Mouse (Mus musculus) intestine, postnatal 0 days (tissue): ENCODE measurements around the gene Gatc. TPM values are rescaled to one million over a fixed set of nuclear protein-coding genes. Genes with fewer than 3 reads are reported as not detected.

Experiments
- ATAC-seq: fragments of 200-750 bp; cut with Nextera tagmentation; 2 replicates; pipeline ENCODE4 v1.8.0; 2017; ENCODE audit warnings: mild to moderate bottlenecking, moderate TSS enrichment, moderate library complexity
- H3K27ac ChIP-seq: fragments of 300-500 bp; sonication (generic); 2 replicates; pipeline ENCODE4 v1.5.1; 2014; ENCODE audit warnings: mild to moderate bottlenecking, low read depth, low read length, moderate library complexity
- H3K27me3 ChIP-seq: fragments of 300-500 bp; sonication (generic); replicated peaks from 2 replicates; pipeline ENCODE4 v1.6.1; 2014; ENCODE audit warnings: low read length, mixed read lengths; ENCODE audit not compliant: control insufficient read depth, insufficient read depth
- H3K36me3 ChIP-seq: fragments of 300-500 bp; sonication (generic); 2 replicates; pipeline ENCODE4 v1.6.1; 2014; ENCODE audit warnings: mild to moderate bottlenecking, moderate library complexity; ENCODE audit not compliant: control insufficient read depth, insufficient read depth
- H3K4me1 ChIP-seq: fragments of 300-500 bp; sonication (generic); replicated peaks from 2 replicates; pipeline ENCODE4 v1.6.1; 2014; ENCODE audit warnings: antibody characterized with exemption, low read length, mixed read lengths; ENCODE audit not compliant: control insufficient read depth, insufficient read depth
- H3K4me2 ChIP-seq: fragments of 300-500 bp; sonication (generic); replicated peaks from 2 replicates; pipeline ENCODE4 v1.6.1; 2014; ENCODE audit warnings: low read depth, mild to moderate bottlenecking, moderate library complexity
- H3K4me3 ChIP-seq: fragments of 300-500 bp; sonication (generic); 2 replicates; pipeline ENCODE4 v1.5.1; 2014; ENCODE audit warnings: low read depth, low read length
- H3K9ac ChIP-seq: fragments of 300-500 bp; sonication (generic); 2 replicates; pipeline ENCODE4 v1.6.1; 2014; ENCODE audit warnings: mild to moderate bottlenecking, low read depth, low read length
- H3K9me3 ChIP-seq: fragments of 300-500 bp; sonication (generic); 2 replicates; pipeline ENCODE4 v1.6.1; 2016; ENCODE audit warnings: mixed run types; ENCODE audit not compliant: control insufficient read depth
- CTCF ChIP-seq: sonication (generic); IDR thresholded peaks from 2 replicates; pipeline ENCODE4 v1.5.1; 2016; ENCODE audit warnings: low read depth, mild to moderate bottlenecking, control low read depth, antibody characterized with exemption, moderate library complexity
- WGBS: fragments of 180-500 bp; shearing (Covaris S2); extraction: QIAGEN DNeasy Blood & Tissue Kit; methylation state at CpG from one replicate; pipeline ENCODE4 v1.1.7; 2014; 5-methylcytosine and 5-hydroxymethylcytosine counted together
- polyA plus RNA-seq: library from polyadenylated mRNA; unstranded; fragments of >200 nt; fragmentation: Nextera tagmentation; extraction: Ambion mirVana; gene quantifications from 2 replicates; pipeline ENCODE4 v1.2.1, GENCODE M21; 2015

Gatc gene
- polyA plus RNA-seq, 1 experiment from 2014 or later: 15.2 TPM

DNA sequence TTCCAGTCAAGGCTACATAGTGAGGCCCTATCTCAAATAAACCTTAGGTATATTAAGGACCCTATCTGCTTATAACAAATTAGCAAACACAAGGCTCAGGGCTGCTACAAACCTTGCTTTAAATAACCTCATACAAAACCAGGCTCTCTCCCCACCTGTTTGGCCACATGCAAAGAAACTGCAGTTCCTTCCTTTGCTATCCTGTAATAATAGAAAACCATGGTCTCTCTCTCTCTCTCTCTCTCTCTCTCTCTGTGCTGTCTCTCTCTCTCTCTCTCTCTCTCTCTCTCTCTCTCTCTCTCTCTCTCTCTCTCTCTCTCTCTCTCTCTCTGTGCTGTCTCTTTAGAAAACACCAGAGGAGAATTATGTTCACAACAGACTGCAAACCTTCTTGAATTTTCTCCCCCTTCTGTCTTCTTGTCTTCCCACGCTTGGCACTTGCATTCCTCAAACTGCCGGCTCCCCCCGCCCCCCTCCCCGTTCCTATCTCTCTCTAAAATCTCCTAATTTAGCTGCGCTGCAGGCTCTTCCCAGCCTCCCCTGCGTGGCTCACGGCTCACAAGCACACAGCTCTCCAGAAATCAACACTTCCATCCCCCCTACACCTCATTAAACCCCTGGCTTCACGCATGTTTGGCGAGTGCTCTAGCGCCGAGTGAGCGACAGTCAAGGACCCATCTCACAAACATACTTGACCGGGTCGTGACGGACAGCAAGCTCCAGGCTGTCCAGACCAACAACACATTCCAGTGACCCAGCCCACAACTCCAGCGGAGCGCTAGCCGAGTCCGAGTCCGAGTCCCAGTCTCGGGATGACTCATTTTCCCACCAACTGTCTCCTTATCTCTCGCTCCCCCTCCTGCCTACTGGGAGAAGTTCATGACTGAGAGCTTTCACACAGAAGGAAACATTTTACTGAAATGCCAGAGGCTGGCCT is 21.7 kb downstream of the Gatc start:
- ATAC-seq: peak; percentile 76
- H3K9ac ChIP-seq: no peak overlapping the region
- peak; percentile 85 for TF ChIP-seq CTCF
- WGBS: 4% methylated on average over 21 of the region's 22 CpGs
- no peaks in the 10 kb centered on the region for H3K36me3 ChIP-seq
- no peaks in the 10 kb centered on the region for H3K9me3 ChIP-seq
- H3K27ac ChIP-seq: peak overlapping the region; percentile 16; the same call in 1 of the 2 replicates
- H3K4me2 ChIP-seq: peak overlapping the region; percentile 67
- H3K27me3 ChIP-seq: no peaks in the 10 kb centered on the region
- peak overlapping the region; percentile 23 for H3K4me3 ChIP-seq
- H3K4me1 ChIP-seq: 0 out of 2 replicates have a peak, but pooled peaks cover 4% of the 10 kb centered on the region

DNA sequence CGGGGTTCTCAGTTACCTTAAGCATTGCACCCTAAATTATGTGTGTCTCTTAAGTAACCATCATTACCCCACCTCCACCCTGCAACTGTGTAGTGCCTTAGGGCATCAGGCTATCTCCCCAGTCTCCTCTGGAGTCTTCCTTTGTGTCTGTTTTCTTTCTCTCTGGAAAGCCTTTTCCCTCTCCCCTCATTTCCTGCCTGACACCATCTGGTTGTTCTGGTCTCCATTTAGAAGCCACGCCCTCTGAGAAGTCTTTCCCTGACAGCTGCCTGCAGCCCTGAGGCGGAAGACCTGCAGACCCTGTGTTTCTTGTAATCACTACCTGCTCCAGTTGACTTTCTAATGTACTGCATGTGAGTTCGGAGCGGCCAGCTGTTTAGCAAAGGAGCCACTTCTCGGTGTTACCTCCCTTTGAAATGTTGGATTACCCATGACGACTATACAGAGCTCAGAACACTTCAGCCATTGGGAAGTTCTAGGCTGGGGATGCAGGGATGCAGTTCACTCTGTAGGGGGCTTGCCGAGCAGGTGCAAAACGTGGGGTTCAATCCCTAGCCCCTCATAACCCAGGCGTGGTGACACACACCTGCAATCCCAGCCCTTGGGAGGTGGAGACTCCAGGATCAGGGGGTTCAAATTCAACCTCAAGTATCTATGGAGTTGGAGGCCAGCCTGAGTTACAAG is 23.2 kb downstream of the Gatc start:
- H3K4me2 ChIP-seq: peak overlapping the region; percentile 38
- ATAC-seq: no peak; the same call in 1 of the 2 replicates
- no peaks in the 10 kb centered on the region for H3K27me3 ChIP-seq
- H3K4me3 ChIP-seq: no peak overlapping the region
- WGBS: 13% methylated on average over 10 of the region's 10 CpGs
- no peak overlapping the region for H3K9ac ChIP-seq
- peaks cover 5% of the 10 kb centered on the region; the same call in 1 of the 2 replicates for H3K4me1 ChIP-seq
- H3K9me3 ChIP-seq: no peaks in the 10 kb centered on the region
- H3K36me3 ChIP-seq: no peaks in the 10 kb centered on the region
- H3K27ac ChIP-seq: peak overlapping the region; percentile 10; the same call in 1 of the 2 replicates
- TF ChIP-seq CTCF: no peak

DNA sequence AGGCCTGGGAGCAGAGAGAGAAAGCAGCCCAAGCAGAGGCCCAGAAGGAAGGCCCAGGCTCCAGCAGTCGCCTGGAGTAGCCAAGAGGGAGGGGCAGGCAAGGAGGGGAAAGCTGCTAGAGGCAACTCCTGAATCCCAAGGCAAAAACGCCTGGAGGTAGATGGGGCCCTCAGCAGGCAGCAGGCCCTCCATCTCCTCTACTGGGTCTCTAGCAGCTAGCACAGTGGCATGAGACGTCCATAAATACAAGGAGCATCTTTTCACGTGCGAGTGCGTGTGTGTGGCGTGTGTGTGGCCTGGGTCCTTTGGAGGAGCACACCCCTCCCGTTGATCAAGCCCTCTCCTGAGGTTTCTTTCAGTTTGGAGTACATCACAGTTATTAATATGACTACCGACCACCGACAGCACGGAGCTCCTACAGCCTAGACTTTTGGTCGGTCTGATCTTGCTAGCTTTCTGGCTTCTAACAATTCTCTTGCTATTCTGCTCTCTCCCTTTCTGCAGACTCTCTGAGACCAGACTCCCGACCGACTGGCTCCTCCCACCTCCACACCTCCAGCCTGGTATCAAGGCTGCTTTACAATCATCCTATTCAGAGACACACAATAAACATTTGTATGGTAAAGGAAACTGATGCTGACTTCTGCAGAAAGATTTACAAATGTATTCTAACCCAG is 23.9 kb downstream of the Gatc start:
- Histone ChIP-seq H3K4me1 (peaks cover 7% of the 10 kb centered on the region; the same call in 1 of the 2 replicates), H3K27ac (peak overlapping the region; percentile 10), H3K9ac (no peak overlapping the region), H3K36me3 (no peaks in the 10 kb centered on the region), H3K9me3 (no peaks in the 10 kb centered on the region), H3K4me3 (no peak overlapping the region), H3K27me3 (no peaks in the 10 kb centered on the region), H3K4me2 (peak overlapping the region; percentile 38)
- ATAC-seq: no peak
- 29% methylated on average over 14 of the region's 14 CpGs for WGBS
- TF ChIP-seq CTCF: no peak

DNA sequence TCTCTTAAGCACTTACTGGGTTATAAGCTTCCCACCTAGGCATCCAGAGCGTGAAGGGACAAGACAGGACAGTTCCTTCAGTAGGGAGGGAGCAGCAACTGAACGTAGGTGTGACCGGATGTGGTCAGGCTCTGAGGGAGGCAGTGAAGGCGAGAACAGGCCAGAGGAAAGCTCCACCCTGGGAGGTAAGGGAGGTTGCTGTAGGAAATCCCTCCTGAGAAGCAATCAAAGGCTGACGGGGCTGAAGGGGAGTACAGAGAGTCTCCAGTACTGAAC is 27.4 kb downstream of the Gatc start:
- Histone ChIP-seq H3K9ac (no peak overlapping the region), H3K27ac (no peak overlapping the region), H3K27me3 (no peaks in the 10 kb centered on the region), H3K4me1 (peaks cover 7% of the 10 kb centered on the region; the same call in 1 of the 2 replicates), H3K9me3 (no peaks in the 10 kb centered on the region), H3K4me3 (no peak overlapping the region), H3K36me3 (no peaks in the 10 kb centered on the region), H3K4me2 (0 out of 2 replicates have a peak overlapping the region, but pooled peaks have one; percentile 7)
- ATAC-seq: no peak
- WGBS: 29% methylated on average over 5 of the region's 5 CpGs
- no peak for TF ChIP-seq CTCF

DNA sequence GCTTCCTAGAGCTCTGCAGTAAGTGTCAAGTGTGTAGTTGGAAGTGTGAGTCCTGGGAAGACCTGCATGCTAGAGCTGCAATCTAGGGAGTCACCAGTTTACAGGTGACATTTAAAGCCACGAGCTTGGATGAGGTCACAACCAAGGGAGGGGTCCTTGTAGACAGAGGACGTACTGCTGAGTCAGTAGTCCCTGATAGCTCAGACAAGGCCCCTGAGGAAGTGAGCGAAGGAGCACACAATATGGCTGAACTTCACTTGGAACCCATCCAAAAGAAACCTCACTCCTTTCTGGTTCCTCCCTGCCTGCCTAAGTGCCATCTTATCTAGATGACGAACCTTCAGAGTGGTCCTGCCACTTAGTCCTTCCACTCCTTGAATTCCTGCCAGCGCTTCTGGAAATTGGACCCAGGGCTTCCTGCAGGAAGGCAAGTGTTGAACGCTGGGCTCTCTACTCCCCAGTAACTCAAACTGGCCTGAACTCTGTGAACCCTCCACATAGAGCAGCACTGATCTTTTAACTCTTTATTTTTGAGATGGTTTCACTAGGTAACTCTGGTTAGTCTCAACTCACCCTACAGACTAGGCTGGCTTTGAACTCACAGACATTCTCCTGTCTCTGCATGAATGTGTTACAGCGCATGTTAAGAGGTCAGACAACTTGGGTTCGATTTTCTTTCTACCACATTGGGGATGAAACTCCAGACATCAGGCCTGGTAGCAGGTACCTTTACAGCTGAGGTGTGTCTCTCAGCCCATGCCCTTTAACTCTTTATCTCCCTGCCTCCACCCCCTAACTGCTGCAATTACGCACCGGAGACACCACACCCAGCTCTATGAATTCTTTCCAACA is 27.9 kb downstream of the Gatc start:
- WGBS: 33% methylated on average over 10 of the region's 10 CpGs
- Histone ChIP-seq H3K36me3 (no peaks in the 10 kb centered on the region), H3K4me3 (no peak overlapping the region), H3K9ac (no peak overlapping the region), H3K4me2 (0 out of 2 replicates have a peak overlapping the region, but pooled peaks have one; percentile 17), H3K27me3 (no peaks in the 10 kb centered on the region), H3K27ac (no peak overlapping the region; the same call in 1 of the 2 replicates), H3K9me3 (no peaks in the 10 kb centered on the region), H3K4me1 (peaks cover 7% of the 10 kb centered on the region; the same call in 1 of the 2 replicates)
- ATAC-seq: peak; percentile 54
- TF ChIP-seq CTCF: no peak
